Mouse (Mus musculus) lung, adult 2 months (tissue): ENCODE results near the gene Shc4.
A peak's percentile ranks its signal among the peaks of the same experiment; 100 is the strongest.

Experiments
- CTCF ChIP-seq: fragments of 200-500 bp; IDR thresholded peaks from 2 replicates; pipeline ENCODE4 v1.5.1; 2011; ENCODE audit warnings: mild to moderate bottlenecking, low read length, control low read depth; ENCODE audit not compliant: insufficient read depth
- POLR2A ChIP-seq: fragments of 200-500 bp; IDR thresholded peaks from 2 replicates; pipeline ENCODE4 v1.6.1; 2011; ENCODE audit warnings: low read depth, mild to moderate bottlenecking, control low read depth, low read length, borderline replicate concordance; ENCODE audit errors: extremely low read depth

DNA sequence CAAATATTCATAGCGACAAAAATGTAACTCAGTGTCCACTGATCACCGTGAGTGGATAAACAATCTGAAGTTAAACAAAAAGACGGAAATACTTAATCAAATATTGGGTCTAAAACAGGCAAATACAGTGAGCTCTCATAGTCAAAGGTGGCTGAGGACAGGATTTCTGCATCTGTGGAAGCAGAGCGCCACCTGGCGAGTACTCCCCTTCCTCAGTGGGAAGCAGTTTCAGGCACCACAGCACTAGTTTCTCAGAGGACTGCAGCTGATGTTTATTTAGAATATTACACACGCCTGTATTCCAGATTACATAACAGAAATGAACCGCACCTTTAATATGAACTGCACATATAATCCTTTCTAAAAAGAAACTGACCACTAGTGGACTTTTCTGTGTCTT is 119.3 kb downstream of the Shc4 start:
- TF ChIP-seq CTCF = peak; percentile 94
- no peak for TF ChIP-seq POLR2A
